Mouse (Mus musculus): ENCODE measurements around the gene Ndrg4. TPM values are rescaled to one million over a fixed set of nuclear protein-coding genes. Genes with fewer than 3 reads are reported as not detected.

Gene Ndrg4
- total RNA-seq, 4 experiments from 2014 or later: 28.1 to 50.5 (median 39.7) TPM

DNA sequence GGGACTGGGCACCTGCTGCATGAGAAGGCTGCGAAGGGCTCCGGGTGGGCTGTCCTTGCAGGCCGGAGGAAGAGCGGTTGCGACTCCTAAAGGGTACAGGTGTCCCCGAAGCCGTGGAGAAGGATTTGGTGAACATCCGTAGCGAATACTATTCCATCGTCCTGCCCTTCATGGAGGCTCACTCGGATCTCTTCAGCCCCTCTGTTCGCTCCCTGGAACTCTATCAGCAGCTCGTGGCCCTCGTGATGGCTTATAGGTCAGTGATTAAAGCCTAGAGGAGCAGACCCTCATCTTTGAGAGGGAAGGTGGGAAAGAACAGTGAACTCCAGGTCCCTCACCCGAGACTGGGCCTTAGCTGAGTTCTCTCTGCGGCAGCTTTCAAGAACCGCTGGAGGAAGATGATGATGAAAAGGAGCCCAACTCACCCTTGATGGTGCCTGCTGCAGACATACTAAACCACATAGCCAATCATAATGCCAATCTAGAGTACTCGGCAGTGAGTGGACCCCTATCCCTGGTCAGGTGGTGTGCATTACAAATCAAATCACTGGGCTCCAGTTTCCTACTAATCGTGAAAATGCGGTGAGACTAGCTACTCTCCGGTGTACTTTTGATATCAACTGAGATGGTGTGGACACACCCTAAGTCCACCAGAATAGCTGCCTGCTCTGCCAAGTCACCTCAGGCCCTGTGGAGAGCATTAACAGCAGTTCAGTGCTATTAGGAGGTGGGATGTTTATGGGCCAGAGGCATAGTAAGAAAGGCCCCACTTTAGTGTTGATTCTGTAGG lies 40.0 kb downstream of the Ndrg4 start:
- DNase-seq: no peak

GRCm38 (mm10) chr8:95727625-95728024 lies 50.8 kb downstream of the Ndrg4 start:
- DNase-seq: no peak

DNA sequence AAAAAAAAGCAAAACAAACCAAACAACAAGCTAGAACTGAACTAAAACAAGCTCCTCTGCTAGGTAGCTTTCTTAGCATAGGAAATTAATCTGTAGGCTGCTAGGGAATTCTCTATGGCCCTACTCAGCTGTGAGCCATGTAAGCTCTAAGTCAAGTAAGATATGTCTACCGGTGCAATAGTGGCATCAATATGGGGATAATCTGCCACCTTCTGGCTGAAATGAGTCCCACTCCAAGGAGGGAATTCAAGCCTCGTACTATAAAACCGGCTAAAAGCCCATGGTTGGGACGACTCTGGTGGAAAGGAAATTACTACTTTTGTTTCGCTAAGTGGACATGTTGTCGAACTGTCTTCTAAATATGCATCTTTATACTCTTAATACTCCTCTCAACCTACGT lies 61.8 kb downstream of the Ndrg4 start:
- no peak for DNase-seq

- no peak for DNase-seq
These were observed 65.0 kb downstream of the Ndrg4 start for GRCm38 (mm10) chr8:95741732-95742131.

GRCm38 (mm10) chr8:95748028-95748427 lies 71.2 kb downstream of the Ndrg4 start:
- DNase-seq: no peak

DNA sequence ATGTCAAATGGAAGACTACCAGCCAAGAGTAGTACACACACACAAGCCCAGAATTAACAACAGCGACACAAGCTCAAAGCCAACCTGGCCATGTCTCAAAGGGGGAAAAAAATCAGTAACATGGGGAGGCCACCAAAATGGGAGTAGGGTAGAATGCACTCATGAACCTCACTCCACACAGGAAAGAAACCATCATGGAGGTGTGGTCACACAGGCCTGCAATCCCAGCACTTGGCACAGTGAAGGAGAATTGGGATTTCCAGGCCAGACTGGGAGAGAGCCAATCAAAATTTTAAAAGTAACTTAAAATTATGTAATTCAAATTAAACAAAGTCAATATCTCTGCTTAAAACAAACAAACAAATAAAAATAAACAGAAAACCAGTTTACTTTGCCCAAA lies 75.1 kb downstream of the Ndrg4 start:
- no peak for DNase-seq

DNA sequence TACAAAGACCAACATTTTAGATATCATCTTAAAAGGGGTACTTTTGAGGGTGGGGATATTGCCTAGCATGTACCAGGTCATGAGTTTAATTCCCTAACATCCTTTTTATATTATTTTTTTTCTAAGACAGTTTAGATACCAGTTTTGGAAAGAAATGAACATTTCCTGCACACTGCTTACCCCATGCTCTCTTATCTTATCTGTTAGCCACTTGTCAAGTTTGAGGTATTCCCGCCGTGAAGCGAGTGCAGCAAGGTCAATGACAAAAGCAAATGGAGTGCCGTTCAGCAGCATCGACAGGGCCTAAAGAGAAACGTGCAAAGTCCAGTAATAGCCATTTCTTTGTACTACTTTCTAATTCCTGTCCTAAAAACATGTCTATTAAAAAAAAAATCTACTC lies 83.5 kb downstream of the Ndrg4 start:
- peak; percentile 26 for DNase-seq

- DNase-seq: no peak
These were observed 87.4 kb downstream of the Ndrg4 start for GRCm38 (mm10) chr8:95764133-95764532.

Small RNA genes within 50 kb of the gene (microRNA-seq; reads per million reads assigned to microRNA genes)
- gene Mir7073: 0.35 to 1.0 reads per million in 2 experiments

Other genes with a start within 250 kb of the Ndrg4 start
- 10 to 100 TPM; 43.2 to 55.3 (median 49.1) TPM for gene Cfap20, start 242.1 kb upstream of the Ndrg4 start, total RNA-seq (2022)
- gene Csnk2a2, start 186.9 kb upstream of the Ndrg4 start, total RNA-seq (2022): 10 to 100 TPM; 55.1 to 93.1 (median 78.1) TPM
- gene Ccdc113, start 142.9 kb upstream of the Ndrg4 start, total RNA-seq (2022): 1 to 10 TPM in 3 of 4 experiments, under 1 TPM in 1; 0.81 to 2.0 (median 1.7) TPM
- gene Prss54, start 100.6 kb upstream of the Ndrg4 start, total RNA-seq (2022): not detected
- gene Gins3, start 43.5 kb upstream of the Ndrg4 start, total RNA-seq (2022): 1 to 10 TPM; 2.8 to 5.0 (median 3.2) TPM
- 10 to 100 TPM; 27.1 to 44.1 (median 39.6) TPM for gene Setd6, start 38.9 kb downstream of the Ndrg4 start, total RNA-seq (2022)
- 100 to 1,000 TPM; 150 to 189 (median 178) TPM for gene Cnot1, start 130.5 kb downstream of the Ndrg4 start, total RNA-seq (2022)
- 100 to 1,000 TPM in 2 of 4 experiments, 10 to 100 TPM in 2; 70.8 to 216 (median 120) TPM for gene Sap18b, start 148.4 kb downstream of the Ndrg4 start, total RNA-seq (2022)
- gene Slc38a7, start 176.6 kb downstream of the Ndrg4 start, total RNA-seq (2022): 10 to 100 TPM; 21.9 to 27.3 (median 26.1) TPM
- gene Got2, start 211.6 kb downstream of the Ndrg4 start, total RNA-seq (2022): 100 to 1,000 TPM; 137 to 150 (median 143) TPM